Mouse (Mus musculus): Measurements from ENCODE around the gene Zbtb48. TPM values are rescaled to one million over a fixed set of nuclear protein-coding genes. Genes with fewer than 3 reads are reported as not detected.

The Zbtb48 gene
- polyA plus RNA-seq, 1 experiment from 2014 or later, result 23.9 TPM

GRCm38 (mm10) chr4:151993035-151993434, 34.4 kb downstream of the Zbtb48 start:
- Histone ChIP-seq H3K9me3 (ENCODE audit: control insufficient read depth, low read length) (no peaks in the 10 kb centered on the region), H3K4me2 (ENCODE audit: low read depth, severe bottlenecking) (no peak overlapping the region), H3K27me3 (ENCODE audit: control insufficient read depth, insufficient read depth, low read length) (no peaks in the 10 kb centered on the region), H3K27ac (replicated peaks; ENCODE audit: low read depth, low read length) (no peak overlapping the region), H3K4me1 (ENCODE audit: control insufficient read depth, insufficient read depth, low read length) (peaks cover 9% of the 10 kb centered on the region), H3K36me3 (ENCODE audit: control insufficient read depth, insufficient read depth, low read length) (peaks cover 15% of the 10 kb centered on the region), H3K4me3 (ENCODE audit: low read depth, low read length) (no peak overlapping the region), H3K9ac (ENCODE audit: low read length) (0 out of 2 replicates have a peak overlapping the region, but pooled peaks have one; percentile 5)
- ATAC-seq (ENCODE audit: insufficient number of reproducible peaks, low FRiP score, low TSS enrichment, low read depth), result no peak
- no peak for DNase-seq (ENCODE audit: low spot score)
- WGBS, result 92% methylated on average over 6 of the region's 6 CpGs

GRCm38 (mm10) chr4:151992091-151992490, 35.4 kb downstream of the Zbtb48 start:
- Histone ChIP-seq H3K27ac (replicated peaks; ENCODE audit: low read depth, low read length) (no peak overlapping the region), H3K9ac (ENCODE audit: low read length) (no peak overlapping the region), H3K27me3 (ENCODE audit: control insufficient read depth, insufficient read depth, low read length) (no peaks in the 10 kb centered on the region), H3K4me3 (ENCODE audit: low read depth, low read length) (no peak overlapping the region), H3K4me1 (ENCODE audit: control insufficient read depth, insufficient read depth, low read length) (peaks cover 13% of the 10 kb centered on the region), H3K36me3 (ENCODE audit: control insufficient read depth, insufficient read depth, low read length) (peaks cover 15% of the 10 kb centered on the region), H3K9me3 (ENCODE audit: control insufficient read depth, low read length) (no peaks in the 10 kb centered on the region), H3K4me2 (ENCODE audit: low read depth, severe bottlenecking) (no peak overlapping the region)
- ATAC-seq (ENCODE audit: insufficient number of reproducible peaks, low FRiP score, low TSS enrichment, low read depth) (no peak), DNase-seq (ENCODE audit: low spot score) (no peak)
- 92% methylated on average over 9 of the region's 9 CpGs for WGBS

DNA sequence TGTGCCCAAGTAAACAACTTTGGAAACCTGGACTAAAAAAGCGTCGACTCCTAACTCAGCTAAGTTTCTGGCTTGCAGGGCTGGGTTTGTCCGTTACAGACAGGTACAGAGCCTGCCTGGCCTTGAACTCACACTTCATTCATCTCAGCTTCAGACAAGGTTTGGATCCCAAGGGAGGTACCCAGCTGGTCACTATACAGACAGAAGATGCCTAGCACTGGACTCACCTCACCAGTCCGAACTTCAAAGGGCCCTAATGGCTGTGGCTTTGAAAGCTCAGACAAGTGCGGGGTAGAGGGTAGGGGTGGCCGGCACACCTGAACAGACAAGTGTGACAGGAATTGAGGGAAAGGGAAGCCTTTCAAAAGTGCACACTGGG, 38.4 kb downstream of the Zbtb48 start:
- no peak for DNase-seq (ENCODE audit: low spot score)
- H3K4me1 ChIP-seq (ENCODE audit: control insufficient read depth, insufficient read depth, low read length), result peaks cover 21% of the 10 kb centered on the region
- peaks cover 15% of the 10 kb centered on the region for H3K36me3 ChIP-seq (ENCODE audit: control insufficient read depth, insufficient read depth, low read length)
- no peaks in the 10 kb centered on the region for H3K27me3 ChIP-seq (ENCODE audit: control insufficient read depth, insufficient read depth, low read length)
- peak overlapping the region; percentile 96 for H3K9ac ChIP-seq (ENCODE audit: low read length)
- 24% methylated on average over 6 of the region's 6 CpGs for WGBS
- no peaks in the 10 kb centered on the region for H3K9me3 ChIP-seq (ENCODE audit: control insufficient read depth, low read length)
- ATAC-seq (ENCODE audit: insufficient number of reproducible peaks, low FRiP score, low TSS enrichment, low read depth), result peak; percentile 22; the same call in 1 of the 2 replicates
- peak overlapping the region; percentile 60; the same call in 1 of the 2 replicates for H3K27ac ChIP-seq (replicated peaks; ENCODE audit: low read depth, low read length)
- peak overlapping the region; percentile 20 for H3K4me2 ChIP-seq (ENCODE audit: low read depth, severe bottlenecking)
- peak overlapping the region; percentile 78 for H3K4me3 ChIP-seq (ENCODE audit: low read depth, low read length)

DNA sequence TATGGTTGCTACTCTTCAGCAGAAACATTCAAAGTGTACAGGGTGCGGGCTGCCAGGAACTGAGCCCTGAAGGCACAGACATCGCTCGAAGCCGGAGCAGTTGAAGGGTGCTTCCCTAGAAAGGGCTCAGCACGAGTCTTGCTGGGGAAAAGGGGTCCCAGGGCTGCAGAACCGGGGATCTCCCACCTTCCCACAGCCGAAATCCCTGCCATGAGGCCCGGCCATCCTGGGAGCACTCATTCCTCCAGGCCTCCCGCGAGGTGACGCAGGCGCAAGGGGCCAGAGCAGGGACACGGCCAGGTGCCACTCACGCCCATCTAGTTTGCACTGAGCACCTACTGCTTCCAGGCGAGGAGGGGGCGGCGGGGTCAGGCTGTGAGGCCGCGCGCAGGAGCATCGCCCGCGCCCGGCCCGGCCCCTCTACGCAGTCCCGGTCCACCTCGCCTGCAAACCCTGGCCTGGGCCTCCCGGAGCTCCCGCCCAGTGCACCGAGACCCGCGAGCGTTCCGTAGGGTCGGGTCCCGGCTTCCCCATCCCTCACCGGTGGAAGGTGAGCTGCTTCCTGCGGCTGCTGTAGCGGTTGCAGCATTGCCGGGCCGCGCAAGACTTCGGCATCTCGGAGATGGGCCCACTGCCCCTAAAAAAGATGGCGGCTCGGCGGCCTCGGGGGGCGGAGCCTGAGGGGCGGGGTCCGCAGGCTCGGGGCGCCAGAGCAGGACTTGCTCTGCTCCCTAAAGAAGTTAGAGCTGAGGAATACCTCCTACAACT, 38.9 kb downstream of the Zbtb48 start, which contains the start of gene Thap3:
TSS of gene Thap3 (minus strand) at position 656 of the 768 bp plus-strand sequence.
- peak within 1 kb of the TSS; percentile 60 for H3K27ac ChIP-seq (replicated peaks; ENCODE audit: low read depth, low read length)
- H3K9ac ChIP-seq (ENCODE audit: low read length), result peak within 1 kb of the TSS; percentile 96
- under 1% methylated on average over 52 of the region's 54 CpGs for WGBS
- H3K4me3 ChIP-seq (ENCODE audit: low read depth, low read length), result peak within 1 kb of the TSS; percentile 78
- H3K4me2 ChIP-seq (ENCODE audit: low read depth, severe bottlenecking), result peak within 1 kb of the TSS; percentile 88
- peaks cover 15% of the 10 kb centered on the region for H3K36me3 ChIP-seq (ENCODE audit: control insufficient read depth, insufficient read depth, low read length)
- peaks cover 19% of the 10 kb centered on the region for H3K4me1 ChIP-seq (ENCODE audit: control insufficient read depth, insufficient read depth, low read length)
- H3K9me3 ChIP-seq (ENCODE audit: control insufficient read depth, low read length), result no peaks in the 10 kb centered on the region
- ATAC-seq (ENCODE audit: insufficient number of reproducible peaks, low FRiP score, low TSS enrichment, low read depth) (peak; percentile 69), DNase-seq (ENCODE audit: low spot score) (peak; percentile 85)
- H3K27me3 ChIP-seq (ENCODE audit: control insufficient read depth, insufficient read depth, low read length), result no peaks in the 10 kb centered on the region

GRCm38 (mm10) chr4:151988014-151988341, 39.5 kb downstream of the Zbtb48 start:
- H3K27ac ChIP-seq (replicated peaks; ENCODE audit: low read depth, low read length), result no peak overlapping the region; the same call in 1 of the 2 replicates
- no peaks in the 10 kb centered on the region for H3K9me3 ChIP-seq (ENCODE audit: control insufficient read depth, low read length)
- DNase-seq (ENCODE audit: low spot score) (no peak), ATAC-seq (ENCODE audit: insufficient number of reproducible peaks, low FRiP score, low TSS enrichment, low read depth) (no peak)
- peaks cover 15% of the 10 kb centered on the region for H3K36me3 ChIP-seq (ENCODE audit: control insufficient read depth, insufficient read depth, low read length)
- peaks cover 17% of the 10 kb centered on the region for H3K4me1 ChIP-seq (ENCODE audit: control insufficient read depth, insufficient read depth, low read length)
- 33% methylated on average over 10 of the region's 10 CpGs for WGBS
- peak overlapping the region; percentile 88 for H3K4me2 ChIP-seq (ENCODE audit: low read depth, severe bottlenecking)
- H3K27me3 ChIP-seq (ENCODE audit: control insufficient read depth, insufficient read depth, low read length), result no peaks in the 10 kb centered on the region
- peak overlapping the region; percentile 78 for H3K4me3 ChIP-seq (ENCODE audit: low read depth, low read length)
- H3K9ac ChIP-seq (ENCODE audit: low read length), result peak overlapping the region; percentile 96

- Histone ChIP-seq H3K36me3 (ENCODE audit: control insufficient read depth, insufficient read depth, low read length) (peaks cover 9% of the 10 kb centered on the region), H3K4me2 (ENCODE audit: low read depth, severe bottlenecking) (no peak overlapping the region), H3K4me3 (ENCODE audit: low read depth, low read length) (no peak overlapping the region), H3K27me3 (ENCODE audit: control insufficient read depth, insufficient read depth, low read length) (no peaks in the 10 kb centered on the region), H3K9me3 (ENCODE audit: control insufficient read depth, low read length) (no peaks in the 10 kb centered on the region), H3K9ac (ENCODE audit: low read length) (no peak overlapping the region), H3K4me1 (ENCODE audit: control insufficient read depth, insufficient read depth, low read length) (peaks cover 21% of the 10 kb centered on the region), H3K27ac (replicated peaks; ENCODE audit: low read depth, low read length) (no peak overlapping the region)
- WGBS, result 62% methylated on average over 8 of the region's 8 CpGs
- DNase-seq (ENCODE audit: low spot score) (no peak), ATAC-seq (ENCODE audit: insufficient number of reproducible peaks, low FRiP score, low TSS enrichment, low read depth) (no peak)
Measured at GRCm38 (mm10) chr4:151986650-151987049, 40.8 kb downstream of the Zbtb48 start.

DNA sequence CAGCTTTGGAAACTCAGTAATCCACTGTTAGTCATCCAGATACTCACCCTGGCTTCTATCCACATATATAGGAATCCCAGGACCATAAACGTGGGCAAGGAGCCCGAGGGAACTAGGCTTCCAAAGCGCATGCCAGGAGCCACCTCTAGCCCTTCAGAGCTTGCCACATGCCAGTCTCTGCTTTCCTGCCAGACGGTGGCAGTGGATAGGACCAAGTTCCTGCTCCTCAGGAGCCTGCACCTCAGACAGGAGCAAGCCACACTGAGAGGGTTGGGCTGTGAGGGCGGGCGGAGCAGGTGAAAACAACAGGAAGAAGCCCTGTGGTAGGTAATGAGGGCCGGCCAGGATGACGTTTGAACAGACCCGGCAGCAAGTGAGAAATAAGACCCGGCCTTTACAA, 41.6 kb downstream of the Zbtb48 start:
- Histone ChIP-seq H3K9me3 (ENCODE audit: control insufficient read depth, low read length) (no peaks in the 10 kb centered on the region), H3K9ac (ENCODE audit: low read length) (no peak overlapping the region), H3K27ac (replicated peaks; ENCODE audit: low read depth, low read length) (no peak overlapping the region), H3K4me1 (ENCODE audit: control insufficient read depth, insufficient read depth, low read length) (peaks cover 21% of the 10 kb centered on the region), H3K27me3 (ENCODE audit: control insufficient read depth, insufficient read depth, low read length) (no peaks in the 10 kb centered on the region), H3K4me3 (ENCODE audit: low read depth, low read length) (no peak overlapping the region), H3K36me3 (ENCODE audit: control insufficient read depth, insufficient read depth, low read length) (peaks cover 4% of the 10 kb centered on the region; the same call in 1 of the 2 replicates), H3K4me2 (ENCODE audit: low read depth, severe bottlenecking) (no peak overlapping the region)
- no peak for ATAC-seq (ENCODE audit: insufficient number of reproducible peaks, low FRiP score, low TSS enrichment, low read depth)
- WGBS, result 23% methylated on average over 10 of the region's 10 CpGs
- no peak for DNase-seq (ENCODE audit: low spot score)

DNA sequence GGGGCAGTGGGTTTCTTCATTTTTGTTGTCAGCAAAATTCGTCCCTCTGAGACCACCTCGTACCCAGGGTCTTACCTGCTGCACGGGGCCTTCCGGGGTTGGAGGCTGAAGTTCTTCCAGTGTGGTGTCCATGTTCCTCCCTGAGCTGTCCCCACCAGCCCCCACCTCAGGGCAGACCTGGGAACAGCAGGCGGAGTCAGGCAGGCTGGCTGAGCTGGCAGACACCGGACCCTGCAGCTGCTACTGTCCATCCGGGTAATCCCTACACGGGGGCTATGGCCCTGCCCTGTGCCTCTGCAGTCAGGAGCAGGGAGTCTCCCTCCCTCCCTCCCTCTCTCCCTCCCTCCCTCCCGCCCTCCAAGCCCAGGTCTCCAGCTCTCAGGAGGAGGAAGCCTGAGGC, 43.9 kb downstream of the Zbtb48 start:
- 30% methylated on average over 8 of the region's 9 CpGs for WGBS
- Histone ChIP-seq H3K4me1 (ENCODE audit: control insufficient read depth, insufficient read depth, low read length) (peaks cover 21% of the 10 kb centered on the region), H3K9me3 (ENCODE audit: control insufficient read depth, low read length) (no peaks in the 10 kb centered on the region), H3K4me3 (ENCODE audit: low read depth, low read length) (no peak overlapping the region), H3K4me2 (ENCODE audit: low read depth, severe bottlenecking) (no peak overlapping the region), H3K27me3 (ENCODE audit: control insufficient read depth, insufficient read depth, low read length) (no peaks in the 10 kb centered on the region), H3K27ac (replicated peaks; ENCODE audit: low read depth, low read length) (no peak overlapping the region), H3K9ac (ENCODE audit: low read length) (no peak overlapping the region), H3K36me3 (ENCODE audit: control insufficient read depth, insufficient read depth, low read length) (peaks cover 10% of the 10 kb centered on the region; the same call in 1 of the 2 replicates)
- no peak for DNase-seq (ENCODE audit: low spot score)
- ATAC-seq (ENCODE audit: insufficient number of reproducible peaks, low FRiP score, low TSS enrichment, low read depth), result no peak
